Mouse (Mus musculus) G1E (cell line): ENCODE measurements around the gene Zfp2.

Source experiments
- CTCF ChIP-seq: IDR thresholded peaks from 2 replicates; pipeline ENCODE4 v1.5.1; 2012; ENCODE audit warnings: low read depth, low read length, inconsistent platforms, mixed read lengths
- GATA1 ChIP-seq: IDR thresholded peaks from 2 replicates; pipeline ENCODE4 v1.6.1; 2012; ENCODE audit warnings: borderline replicate concordance, low read length, inconsistent platforms, mixed read lengths
- GATA2 ChIP-seq: IDR thresholded peaks from 2 replicates; pipeline ENCODE4 v1.6.1; 2012; ENCODE audit warnings: low read depth, low read length, inconsistent platforms, borderline replicate concordance
- POLR2AphosphoS5 ChIP-seq: IDR thresholded peaks from 2 replicates; pipeline ENCODE4 v1.6.1; 2012; ENCODE audit warnings: low read depth, low read length, inconsistent platforms; ENCODE audit not compliant: insufficient replicate concordance
- TAL1 ChIP-seq: conservative IDR thresholded peaks from 2 replicates; pipeline ENCODE4 v1.6.1; 2012; ENCODE audit warnings: low read depth, low read length, inconsistent platforms, mixed read lengths

DNA sequence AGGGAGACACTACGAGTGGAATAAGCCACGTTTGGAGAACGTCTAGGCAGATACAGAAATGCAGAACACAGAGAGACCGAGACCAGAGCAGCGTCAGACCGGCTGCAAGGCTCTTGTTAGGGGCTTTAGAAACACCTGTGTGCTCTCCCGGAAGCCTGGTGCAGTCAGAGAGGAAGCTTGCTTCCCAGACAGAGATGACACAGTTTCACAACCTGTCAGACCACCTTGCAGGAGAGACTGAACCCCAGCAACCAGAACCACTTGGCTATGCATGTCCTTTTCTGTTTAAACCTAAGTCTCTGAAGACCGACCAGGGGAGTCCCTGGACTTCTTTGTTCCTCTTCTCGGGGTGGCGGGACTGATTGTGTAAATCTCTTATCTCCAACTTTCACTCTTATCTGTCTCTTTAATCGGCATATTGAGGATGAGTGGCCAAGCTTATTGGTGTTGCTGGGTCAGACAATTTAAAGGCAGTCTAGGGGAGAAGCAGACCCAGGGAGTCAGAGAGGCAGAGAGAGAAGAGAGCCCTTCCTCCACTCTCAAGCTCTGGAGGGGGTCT is 65.7 kb downstream of the Zfp2 start, which contains the start of gene Grm6:
- no peak for TF ChIP-seq GATA1
- TF ChIP-seq CTCF, result no peak
- TF ChIP-seq TAL1, result no peak
- no peak for TF ChIP-seq GATA2
- TF ChIP-seq POLR2AphosphoS5, result no peak
